Mouse (Mus musculus) megakaryocyte, embryonic 14.5 days (primary cell): ENCODE measurements at regions not wholly inside any gene's neighbourhood (a gene's known extent, or its start where the extent isn't known, plus 50 kb on each side); places are given as distances from the start of the nearest gene placed in this dataset.

Source experiments
- H3K27me3 ChIP-seq: replicated peaks from 2 replicates; pipeline ENCODE3; 2012; ENCODE audit warnings: inconsistent platforms
- H3K36me3 ChIP-seq: replicated peaks from 2 replicates; pipeline ENCODE3; 2012; ENCODE audit warnings: low read length, inconsistent platforms, mixed read lengths
- H3K4me1 ChIP-seq: 2 replicates; pipeline ENCODE4 v1.6.1; 2012; ENCODE audit warnings: inconsistent platforms
- H3K4me3 ChIP-seq: replicated peaks from 2 replicates; pipeline ENCODE3; 2012; ENCODE audit warnings: moderate library complexity, mild to moderate bottlenecking, inconsistent platforms
- H3K9me3 ChIP-seq: 2 replicates; pipeline ENCODE4 v1.6.1; 2012; ENCODE audit warnings: inconsistent platforms
- FLI1 ChIP-seq: IDR thresholded peaks from 2 replicates; pipeline ENCODE4 v1.6.1; 2012; ENCODE audit warnings: low read length, inconsistent platforms, mixed read lengths
- GATA1 ChIP-seq: IDR thresholded peaks from 3 replicates; pipeline ENCODE4 v1.6.1; 2012; ENCODE audit warnings: mixed read lengths, low read length, inconsistent platforms, borderline replicate concordance

GRCm38 (mm10) chr16:70900085-70900484 is 586.3 kb downstream of the Gbe1 start:
- no peak overlapping the region for H3K4me3 ChIP-seq
- no peaks in the 10 kb centered on the region for H3K27me3 ChIP-seq
- H3K36me3 ChIP-seq: no peaks in the 10 kb centered on the region
- H3K9me3 ChIP-seq: peaks cover 7% of the 10 kb centered on the region
- TF ChIP-seq FLI1 (no peak), GATA1 (no peak)
- H3K4me1 ChIP-seq: no peaks in the 10 kb centered on the region

- TF ChIP-seq FLI1 (no peak), GATA1 (no peak)
- no peaks in the 10 kb centered on the region for H3K4me1 ChIP-seq
- H3K4me3 ChIP-seq: no peak overlapping the region
- no peaks in the 10 kb centered on the region for H3K27me3 ChIP-seq
- H3K36me3 ChIP-seq: no peaks in the 10 kb centered on the region
- H3K9me3 ChIP-seq: no peaks in the 10 kb centered on the region
These were observed 606.3 kb downstream of the Gbe1 start for GRCm38 (mm10) chr16:70920047-70920446.

GRCm38 (mm10) chr16:70929651-70930050 is 615.9 kb downstream of the Gbe1 start:
- Histone ChIP-seq H3K4me1 (no peaks in the 10 kb centered on the region), H3K4me3 (no peak overlapping the region), H3K27me3 (no peaks in the 10 kb centered on the region), H3K9me3 (no peaks in the 10 kb centered on the region), H3K36me3 (no peaks in the 10 kb centered on the region)
- TF ChIP-seq FLI1 (no peak), GATA1 (no peak)

GRCm38 (mm10) chr16:70935959-70936358 is 622.2 kb downstream of the Gbe1 start:
- Histone ChIP-seq H3K9me3 (no peaks in the 10 kb centered on the region), H3K4me1 (no peaks in the 10 kb centered on the region), H3K4me3 (no peak overlapping the region), H3K36me3 (no peaks in the 10 kb centered on the region), H3K27me3 (no peaks in the 10 kb centered on the region)
- TF ChIP-seq GATA1: no peak
- no peak for TF ChIP-seq FLI1

GRCm38 (mm10) chr16:70952937-70953336 is 639.2 kb downstream of the Gbe1 start:
- H3K27me3 ChIP-seq: no peaks in the 10 kb centered on the region
- no peak overlapping the region for H3K4me3 ChIP-seq
- H3K36me3 ChIP-seq: no peaks in the 10 kb centered on the region
- TF ChIP-seq FLI1 (no peak), GATA1 (no peak)
- H3K4me1 ChIP-seq: no peaks in the 10 kb centered on the region
- peaks cover 17% of the 10 kb centered on the region for H3K9me3 ChIP-seq
